Mouse (Mus musculus): Measurements from ENCODE around the gene Rere. TPM values are rescaled to one million over a fixed set of nuclear protein-coding genes. Genes with fewer than 3 reads are reported as not detected.
"Not testable (repeated sequence)": the region's sequence is repeated elsewhere in the genome, so short reads cannot be mapped to it uniquely, and the experiment has no call there.

Rere gene
- total RNA-seq, 2 experiments from 2014 or later: 85.3 to 118 TPM

DNA sequence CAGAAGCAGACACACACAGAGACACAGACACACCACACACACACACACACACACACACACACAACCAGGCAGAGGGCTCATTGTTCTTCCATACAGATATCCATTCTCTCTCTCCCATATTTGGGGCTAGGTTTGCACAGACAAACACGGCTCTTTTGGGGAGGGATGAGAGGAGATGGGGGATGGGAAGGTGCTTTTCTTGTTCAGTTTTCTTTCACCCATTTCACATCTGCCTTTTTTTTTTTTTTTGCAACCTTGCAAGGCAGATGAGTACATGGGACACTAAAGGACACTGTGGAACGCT is 1.8 kb downstream of the Rere start:
- DNase-seq: no peak

GRCm38 (mm10) chr4:150283993-150284392 is 2.5 kb downstream of the Rere start:
- peak; percentile 30 for DNase-seq

DNA sequence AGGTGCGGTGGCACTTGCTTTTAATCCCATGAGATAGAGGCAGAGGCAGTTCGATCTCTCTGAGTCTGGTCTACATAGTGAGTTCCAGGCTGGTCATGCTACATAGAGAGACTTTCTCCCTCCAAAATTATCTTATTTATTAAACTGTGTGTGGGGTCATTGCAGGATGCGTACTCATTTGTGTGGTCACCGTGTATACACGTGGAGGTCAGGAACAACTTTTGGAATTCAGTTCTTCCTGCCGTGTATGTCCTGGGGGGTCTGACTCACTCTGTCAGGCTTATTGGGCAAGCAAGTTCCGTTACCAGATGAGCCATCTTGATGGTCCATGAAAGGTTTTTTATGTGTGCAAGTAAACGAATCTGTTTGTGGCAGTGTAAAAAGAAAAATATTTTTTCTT is 5.5 kb downstream of the Rere start:
- DNase-seq: no peak

DNA sequence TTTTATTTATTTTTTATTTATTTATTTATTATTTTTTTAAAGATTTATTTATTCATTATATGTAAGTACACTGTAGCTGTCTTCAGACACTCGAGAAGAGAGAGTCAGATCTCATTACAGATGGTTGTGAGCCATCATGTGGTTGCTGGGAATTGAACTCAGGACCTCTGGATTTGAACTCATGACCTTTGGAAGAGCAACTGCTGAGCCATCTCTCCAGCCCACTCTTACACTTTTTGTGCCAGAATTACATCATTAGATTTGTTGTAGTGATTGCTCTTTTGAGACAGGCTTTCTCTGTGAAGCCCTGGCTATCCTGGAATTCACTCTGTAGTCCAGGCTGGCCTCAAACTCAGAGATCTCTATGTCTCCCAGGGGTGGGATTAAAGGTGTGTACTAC is 6.0 kb downstream of the Rere start:
- DNase-seq: not testable (repeated sequence)

DNA sequence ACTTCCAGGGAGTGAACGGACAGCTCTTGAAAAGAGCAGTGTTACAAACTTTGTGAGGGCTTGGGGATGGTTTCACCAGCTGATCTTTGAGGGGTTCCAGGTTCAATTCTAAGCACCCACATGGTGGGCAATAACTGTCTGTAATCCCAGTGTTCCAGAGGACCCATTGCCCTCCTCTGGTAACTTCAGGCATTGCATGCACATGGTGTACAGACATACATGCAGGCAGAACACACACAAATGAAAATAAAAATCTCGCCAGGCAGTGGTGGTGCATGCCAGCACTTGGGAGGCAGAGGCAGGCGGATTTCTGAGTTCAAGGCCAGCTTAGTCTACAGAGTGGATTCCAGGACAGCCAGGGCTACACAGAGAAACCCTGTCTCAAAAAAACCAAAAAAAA is 10.5 kb downstream of the Rere start:
- no peak for DNase-seq

DNA sequence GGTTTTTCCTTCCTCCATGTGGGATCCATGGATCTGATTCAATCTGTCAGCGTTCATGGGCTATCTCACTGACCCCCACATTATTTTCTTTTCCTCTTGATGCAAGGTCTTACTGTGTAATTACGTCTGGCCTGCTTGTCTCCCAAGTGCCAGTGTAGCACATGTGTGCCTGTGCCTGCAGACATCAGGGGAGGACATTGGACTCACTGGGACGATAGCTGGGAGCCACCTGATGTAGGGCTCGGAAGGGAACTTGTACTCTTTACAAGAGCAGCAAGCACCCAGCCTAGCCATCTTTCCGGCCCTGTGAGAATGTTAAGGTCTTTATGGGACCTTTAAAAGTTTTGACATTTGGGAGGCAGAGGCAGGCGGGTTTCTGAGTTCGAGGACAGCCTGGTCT is 13.4 kb downstream of the Rere start:
- DNase-seq: no peak

DNA sequence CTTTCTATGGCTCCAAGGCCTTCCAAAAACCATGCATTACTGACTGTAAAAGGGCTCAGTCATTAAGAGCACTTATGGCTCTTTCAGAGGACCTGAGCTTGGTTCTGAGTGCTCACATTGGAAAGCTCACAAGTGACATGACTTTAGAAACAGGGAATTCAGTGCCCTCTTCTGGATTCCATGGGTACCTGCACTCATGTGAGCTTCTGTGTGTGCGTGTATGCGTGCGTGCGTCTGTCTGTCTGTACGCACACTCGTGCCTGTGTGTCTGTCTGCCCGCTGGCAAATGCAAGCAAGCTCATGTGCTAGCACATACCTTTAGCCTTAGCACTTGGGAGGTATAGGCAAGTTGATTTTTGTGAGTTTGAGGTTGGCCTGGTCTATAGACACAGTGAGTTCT is 14.5 kb downstream of the Rere start:
- DNase-seq: no peak

- no peak for DNase-seq
Observed at GRCm38 (mm10) chr4:150302726-150303125, 21.3 kb downstream of the Rere start.

DNA sequence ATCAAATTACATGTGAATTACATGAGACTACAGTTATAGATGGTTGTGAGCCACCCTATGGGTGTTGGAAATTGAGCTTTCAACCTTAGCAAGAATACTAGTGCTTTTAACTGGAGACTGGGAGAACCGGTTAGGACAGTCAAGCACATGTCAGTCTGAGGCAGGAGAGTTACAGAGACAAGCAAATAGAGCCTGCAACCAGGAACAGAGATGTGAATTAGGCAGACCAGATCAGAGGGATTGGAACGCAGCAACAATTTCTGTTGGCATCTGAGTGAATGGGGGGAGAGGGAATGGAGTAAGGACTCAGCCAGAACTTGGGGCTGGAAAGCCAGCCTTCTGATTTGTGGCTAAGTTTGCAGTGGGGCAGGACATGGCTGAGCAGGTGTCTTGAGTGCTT is 25.3 kb downstream of the Rere start:
- DNase-seq: no peak

DNA sequence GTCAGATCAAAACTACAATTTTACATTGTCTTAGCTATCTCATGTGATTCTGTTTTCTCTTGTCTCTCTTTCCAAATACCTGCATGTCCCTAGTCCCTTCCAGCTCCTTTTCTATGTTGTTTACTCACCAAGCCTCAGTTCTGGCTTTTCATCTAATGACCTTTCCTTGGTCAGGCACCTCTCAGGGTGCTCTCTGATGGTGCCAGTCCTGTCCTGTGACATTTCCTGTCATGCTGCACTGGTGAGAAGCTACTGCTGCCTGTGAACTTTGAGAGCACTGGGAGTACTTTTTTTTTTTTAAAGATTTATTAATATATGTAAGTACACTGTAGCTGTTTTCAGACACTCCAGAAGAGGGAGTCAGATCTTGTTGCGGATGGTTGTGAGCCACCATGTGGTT is 25.8 kb downstream of the Rere start:
- no peak for DNase-seq

DNA sequence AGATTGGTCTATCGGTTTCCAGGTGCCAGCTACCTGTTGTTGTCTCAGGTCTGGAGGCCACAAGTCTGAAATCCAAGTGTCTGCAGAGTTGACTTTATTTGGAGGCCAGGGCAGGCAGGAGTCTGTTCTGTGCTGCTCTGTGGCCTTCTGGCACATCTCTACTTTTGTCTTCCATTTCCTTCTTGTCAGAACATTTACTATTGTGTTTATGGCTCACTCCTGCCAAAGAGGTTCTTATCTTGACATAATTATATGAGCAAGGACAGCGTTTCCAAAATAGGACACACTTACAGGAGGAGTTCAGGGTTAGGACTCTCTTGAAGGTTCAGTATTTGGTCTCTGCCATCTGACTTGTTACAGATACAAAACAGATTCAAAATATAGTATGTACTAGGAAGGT is 30.0 kb downstream of the Rere start:
- peak; percentile 23 for DNase-seq

- no peak for DNase-seq
Observed at GRCm38 (mm10) chr4:150312646-150313045, 31.2 kb downstream of the Rere start.

GRCm38 (mm10) chr4:150315301-150315700 is 33.9 kb downstream of the Rere start:
- no peak for DNase-seq

- DNase-seq: no peak
Observed at GRCm38 (mm10) chr4:150316546-150316945, 35.1 kb downstream of the Rere start.

- DNase-seq: no peak
Observed at GRCm38 (mm10) chr4:150325046-150325801, 43.8 kb downstream of the Rere start.

DNA sequence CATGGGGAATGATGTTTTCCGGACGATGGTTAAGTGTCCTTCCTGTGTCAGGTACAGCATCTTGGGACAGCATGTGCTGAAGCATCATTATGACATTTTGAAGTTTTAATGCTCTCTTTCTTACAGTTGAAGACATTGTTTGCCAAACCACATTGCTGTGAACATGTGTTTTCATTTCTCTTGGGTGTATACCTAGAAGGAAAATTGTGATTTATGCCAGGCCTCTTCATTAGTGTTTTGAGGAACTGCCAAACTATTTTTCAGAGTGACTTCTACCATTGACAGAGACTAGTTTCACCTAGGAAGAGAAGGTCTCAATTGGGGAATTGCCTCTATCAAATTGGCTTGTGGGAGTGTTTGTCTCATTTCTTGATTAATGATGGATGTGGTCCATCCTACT is 44.6 kb downstream of the Rere start:
- no peak for DNase-seq

DNA sequence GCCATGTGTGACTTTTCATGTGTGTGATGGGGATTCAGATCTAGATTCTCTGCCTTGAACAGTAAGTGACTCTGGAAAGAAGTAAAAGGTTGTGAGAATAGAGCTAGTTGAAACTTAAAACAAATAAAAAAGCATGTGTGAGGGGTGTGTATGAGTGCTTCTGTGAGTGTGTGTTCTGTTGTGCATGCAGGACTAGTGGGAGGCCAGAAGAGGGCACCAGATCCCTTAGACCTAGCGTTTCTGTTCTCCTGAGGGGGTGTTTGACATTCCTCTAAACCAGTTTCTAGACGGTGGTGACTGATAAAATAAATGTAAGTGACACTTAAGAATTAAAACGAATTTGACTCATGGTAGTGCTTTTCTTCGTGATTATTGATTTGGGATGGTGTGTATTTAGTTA is 46.0 kb downstream of the Rere start:
- no peak for DNase-seq

DNA sequence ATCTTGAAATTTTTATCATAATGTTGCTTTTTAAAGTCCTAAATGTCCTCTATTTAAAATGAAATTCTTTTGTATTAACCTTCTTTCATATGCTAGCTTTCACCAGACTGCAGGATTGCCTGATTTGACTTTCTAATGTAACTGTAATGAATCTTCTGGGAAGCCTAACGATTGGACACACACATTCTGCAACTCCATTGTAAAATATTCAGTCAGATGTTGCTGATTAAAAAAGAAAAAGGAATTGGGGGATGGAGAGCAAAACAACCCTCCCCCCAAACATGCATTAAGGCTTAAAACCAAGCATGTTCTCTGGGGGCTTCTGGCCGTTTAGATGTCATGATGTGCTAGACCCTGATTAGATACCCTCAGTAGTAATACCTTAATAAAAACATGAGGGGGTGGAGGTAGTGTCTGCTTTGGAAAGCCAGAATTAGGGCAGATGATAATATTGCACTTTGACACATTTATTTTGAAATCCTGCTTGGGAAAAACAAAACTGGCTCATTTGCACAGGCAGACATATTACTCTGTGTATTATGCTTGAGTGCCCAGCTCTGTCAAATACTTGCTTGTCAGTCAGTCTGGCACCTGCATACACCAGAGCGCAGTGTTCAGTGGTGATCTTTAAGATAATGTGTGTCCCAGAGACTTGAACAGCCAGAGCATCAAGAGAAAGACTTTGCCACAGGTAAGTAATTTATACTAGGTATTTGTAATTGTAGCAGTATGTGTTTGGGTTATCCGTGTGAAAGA is 52.7 kb downstream of the Rere start:
- DNase-seq: no peak

- no peak for DNase-seq
Observed at GRCm38 (mm10) chr4:150337260-150337659, 55.8 kb downstream of the Rere start.

- DNase-seq: peak; percentile 21
Observed at GRCm38 (mm10) chr4:150338906-150339650, 57.6 kb downstream of the Rere start.

DNA sequence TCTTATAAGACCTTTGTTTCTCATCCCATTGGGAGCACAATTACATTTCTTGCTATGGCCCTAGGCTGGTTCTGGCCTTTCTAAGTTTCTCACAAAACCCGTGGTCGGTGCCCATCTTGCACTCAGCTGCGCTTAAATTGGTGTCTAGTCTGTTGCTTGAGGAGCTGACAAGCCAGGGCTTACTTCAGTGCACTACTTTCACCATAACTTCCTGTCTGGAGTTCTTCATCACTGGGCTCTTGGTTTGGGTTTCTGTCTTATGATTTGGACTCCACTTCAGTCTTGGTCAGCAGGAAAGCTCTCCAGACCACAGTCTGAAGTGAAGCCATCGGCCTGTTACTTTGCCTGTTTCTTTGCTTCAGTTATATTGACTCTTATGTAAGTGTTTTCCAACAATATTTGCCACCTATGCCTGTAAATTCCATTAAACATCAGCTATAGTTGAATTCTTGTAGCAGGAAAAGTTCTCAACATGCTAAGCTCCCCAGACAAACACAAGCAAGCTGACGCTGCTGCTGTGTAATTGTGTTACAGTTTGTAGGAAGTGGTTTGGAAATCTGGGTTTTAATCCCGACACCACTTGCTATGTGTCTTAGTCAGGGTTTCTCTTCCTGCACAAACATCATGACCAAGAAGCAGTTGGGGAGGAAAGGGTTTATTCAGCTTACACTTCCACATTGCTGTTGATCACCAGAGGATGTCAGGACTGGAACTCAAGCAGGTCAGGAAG is 59.5 kb downstream of the Rere start:
- no peak for DNase-seq

DNA sequence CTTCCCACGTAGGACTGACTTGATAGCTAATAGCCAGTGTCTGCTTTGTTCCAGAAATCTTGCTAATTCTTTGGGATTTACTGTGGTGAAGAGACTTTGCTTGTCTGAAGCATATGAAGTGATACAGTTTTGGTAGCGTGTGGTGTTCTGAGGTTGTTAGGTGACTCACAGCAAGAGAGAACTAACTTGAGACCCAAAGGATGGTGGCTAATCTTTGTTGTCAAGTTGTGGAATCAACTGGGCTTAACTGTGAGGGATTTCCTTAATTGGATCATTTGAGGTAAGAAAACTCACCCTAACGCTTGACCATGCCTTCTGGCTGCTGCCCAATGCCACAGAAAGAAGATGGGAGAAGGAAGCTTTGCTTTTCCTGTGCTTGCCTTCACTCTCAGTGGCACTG is 63.1 kb downstream of the Rere start:
- DNase-seq: no peak
